Mouse (Mus musculus) midbrain, embryonic 14.5 days (tissue): ENCODE measurements around the gene Rasgrf1. TPM values are rescaled to one million over a fixed set of nuclear protein-coding genes. Genes with fewer than 3 reads are reported as not detected.

Experiments
- ATAC-seq: fragments of 200-750 bp; cut with Nextera tagmentation; 2 replicates; pipeline ENCODE4 v1.8.0; 2017; ENCODE audit warnings: moderate number of reproducible peaks, moderate library complexity; ENCODE audit not compliant: low FRiP score, low TSS enrichment
- DNase-seq: peaks from one replicate; pipeline ENCODE4 v3.0.0-alpha.2; 2015
- H3K27ac ChIP-seq: fragments of 300-500 bp; sonication (generic); replicated peaks from 2 replicates; pipeline ENCODE4 v1.5.1; 2014; ENCODE audit warnings: mild to moderate bottlenecking, low read depth, low read length, moderate library complexity
- H3K27me3 ChIP-seq: fragments of 300-500 bp; sonication (generic); 2 replicates; pipeline ENCODE4 v1.6.1; 2014; ENCODE audit warnings: low read length, control low read depth, mixed read lengths; ENCODE audit not compliant: control insufficient read depth, insufficient read depth
- H3K36me3 ChIP-seq: fragments of 300-500 bp; sonication (generic); 2 replicates; pipeline ENCODE4 v1.6.1; 2014; ENCODE audit warnings: low read length, control low read depth; ENCODE audit not compliant: control insufficient read depth, insufficient read depth
- H3K4me1 ChIP-seq: fragments of 300-500 bp; sonication (generic); 2 replicates; pipeline ENCODE4 v1.6.1; 2014; ENCODE audit warnings: mild to moderate bottlenecking, antibody characterized with exemption, low read length, control low read depth; ENCODE audit not compliant: control insufficient read depth, insufficient read depth
- H3K4me2 ChIP-seq: fragments of 300-500 bp; sonication (generic); 2 replicates; pipeline ENCODE4 v1.6.1; 2014; ENCODE audit warnings: mild to moderate bottlenecking, low read length, moderate library complexity
- H3K4me3 ChIP-seq: fragments of 300-500 bp; sonication (generic); replicated peaks from 2 replicates; pipeline ENCODE4 v1.5.1; 2014; ENCODE audit warnings: low read depth, low read length
- H3K9ac ChIP-seq: fragments of 300-500 bp; sonication (generic); replicated peaks from 2 replicates; pipeline ENCODE4 v1.6.1; 2014; ENCODE audit warnings: mild to moderate bottlenecking, low read length, moderate library complexity
- H3K9me3 ChIP-seq: fragments of 300-500 bp; sonication (generic); 2 replicates; pipeline ENCODE4 v1.6.1; 2016; ENCODE audit warnings: low read length, control low read depth, mixed read lengths; ENCODE audit not compliant: control insufficient read depth
- WGBS: fragments of 180-500 bp; shearing (Covaris S2); extraction: QIAGEN DNeasy Blood & Tissue Kit; methylation state at CpG from one replicate; pipeline ENCODE4 v1.1.7; 2014; 5-methylcytosine and 5-hydroxymethylcytosine counted together
- polyA plus RNA-seq: library from polyadenylated mRNA; unstranded; fragments of >200 nt; fragmentation: Nextera tagmentation; extraction: Ambion mirVana; gene quantifications from 2 replicates; pipeline ENCODE4 v1.2.1, GENCODE M21; 2014

Rasgrf1 gene
- polyA plus RNA-seq, 1 experiment from 2014 or later: 3.5 TPM

DNA sequence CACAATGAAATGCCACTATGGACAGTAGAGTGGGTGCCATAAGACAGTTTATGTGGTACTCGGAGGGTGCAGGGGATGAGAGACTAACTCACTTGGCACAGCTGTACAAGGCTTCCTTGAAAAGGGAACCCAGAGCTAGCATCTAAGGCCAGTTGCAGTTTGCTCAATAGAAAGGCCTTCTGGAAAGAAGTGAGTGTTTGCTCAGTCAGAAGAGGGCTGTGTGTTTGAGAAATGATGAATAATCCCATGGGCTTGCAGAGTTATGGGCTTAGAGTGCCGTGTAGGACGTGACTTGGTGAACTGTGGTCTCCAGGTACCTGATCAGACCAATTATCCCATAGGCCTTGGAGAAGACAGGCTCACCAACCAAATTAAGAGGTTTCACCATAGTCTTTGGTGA is 78.3 kb downstream of the Rasgrf1 start:
- ATAC-seq: no peak
- Histone ChIP-seq H3K9ac (no peak overlapping the region), H3K9me3 (no peaks in the 10 kb centered on the region), H3K4me2 (no peak overlapping the region), H3K4me1 (no peaks in the 10 kb centered on the region), H3K36me3 (no peaks in the 10 kb centered on the region), H3K4me3 (no peak overlapping the region), H3K27me3 (no peaks in the 10 kb centered on the region), H3K27ac (no peak overlapping the region)
- no peak for DNase-seq
- WGBS: 86% methylated on average over 3 of the region's 3 CpGs

- no peak overlapping the region for H3K4me3 ChIP-seq
Measured at GRCm38 (mm10) chr9:89988811-89989528, 79.3 kb downstream of the Rasgrf1 start.

GRCm38 (mm10) chr9:90006432-90006831 is 96.7 kb downstream of the Rasgrf1 start:
- no peak overlapping the region for H3K27ac ChIP-seq
- no peaks in the 10 kb centered on the region for H3K36me3 ChIP-seq
- H3K4me3 ChIP-seq: no peak overlapping the region
- H3K4me2 ChIP-seq: no peak overlapping the region
- H3K9me3 ChIP-seq: no peaks in the 10 kb centered on the region
- no peak for ATAC-seq
- 91% methylated on average over 3 of the region's 3 CpGs for WGBS
- no peak overlapping the region for H3K9ac ChIP-seq
- no peaks in the 10 kb centered on the region for H3K4me1 ChIP-seq
- DNase-seq: no peak
- no peaks in the 10 kb centered on the region for H3K27me3 ChIP-seq

More at GRCm38 (mm10) chr9:89988811-89989528, 79.3 kb downstream of the Rasgrf1 start:
- no peak overlapping the region for H3K9ac ChIP-seq
- no peak overlapping the region for H3K4me2 ChIP-seq
- H3K4me1 ChIP-seq: no peaks in the 10 kb centered on the region
- DNase-seq: no peak
- no peak overlapping the region for H3K27ac ChIP-seq
- H3K36me3 ChIP-seq: no peaks in the 10 kb centered on the region
- ATAC-seq: no peak
- no peaks in the 10 kb centered on the region for H3K27me3 ChIP-seq
- no peaks in the 10 kb centered on the region for H3K9me3 ChIP-seq
- 94% methylated on average over 10 of the region's 10 CpGs for WGBS

GRCm38 (mm10) chr9:90007094-90007493 is 97.4 kb downstream of the Rasgrf1 start:
- no peak for DNase-seq
- H3K36me3 ChIP-seq: no peaks in the 10 kb centered on the region
- no peaks in the 10 kb centered on the region for H3K9me3 ChIP-seq
- no peak overlapping the region for H3K4me2 ChIP-seq
- no peak for ATAC-seq
- H3K9ac ChIP-seq: no peak overlapping the region
- no peak overlapping the region for H3K4me3 ChIP-seq
- no peaks in the 10 kb centered on the region for H3K4me1 ChIP-seq
- WGBS: 23% methylated on average over 2 of the region's 2 CpGs
- H3K27me3 ChIP-seq: no peaks in the 10 kb centered on the region
- H3K27ac ChIP-seq: no peak overlapping the region

- DNase-seq: no peak
- H3K9ac ChIP-seq: no peak overlapping the region
- peak; percentile 7; the same call in 1 of the 2 replicates for ATAC-seq
- no peak overlapping the region for H3K27ac ChIP-seq
- H3K4me1 ChIP-seq: no peaks in the 10 kb centered on the region
- H3K4me3 ChIP-seq: no peak overlapping the region
- no peaks in the 10 kb centered on the region for H3K9me3 ChIP-seq
- H3K27me3 ChIP-seq: no peaks in the 10 kb centered on the region
- H3K36me3 ChIP-seq: no peaks in the 10 kb centered on the region
- no peak overlapping the region for H3K4me2 ChIP-seq
- WGBS: 90% methylated on average over 6 of the region's 6 CpGs
Measured at GRCm38 (mm10) chr9:90008138-90008537, 98.4 kb downstream of the Rasgrf1 start.

DNA sequence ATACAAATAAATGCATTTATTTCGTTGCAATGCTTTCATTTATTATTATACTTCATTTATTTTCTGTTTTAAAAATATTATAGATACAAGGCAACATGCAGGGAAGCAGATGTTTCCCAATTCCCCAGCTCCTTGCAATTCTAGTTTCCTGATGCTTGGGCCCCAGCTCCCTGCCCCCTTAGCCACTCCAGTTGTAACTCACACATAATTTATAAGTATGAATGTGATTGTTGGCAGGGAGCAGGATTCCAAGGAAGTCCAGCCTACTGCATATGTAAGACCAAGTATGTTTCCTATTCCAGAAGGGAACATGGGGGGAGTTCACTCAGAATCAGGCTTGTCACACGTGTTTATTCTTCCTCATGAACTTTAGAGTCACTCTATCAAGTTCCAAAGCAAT is 102.1 kb downstream of the Rasgrf1 start:
- Histone ChIP-seq H3K9me3 (no peaks in the 10 kb centered on the region), H3K36me3 (no peaks in the 10 kb centered on the region), H3K27ac (no peak overlapping the region), H3K27me3 (no peaks in the 10 kb centered on the region), H3K4me2 (no peak overlapping the region), H3K9ac (no peak overlapping the region), H3K4me3 (no peak overlapping the region), H3K4me1 (no peaks in the 10 kb centered on the region)
- no peak for DNase-seq
- no peak for ATAC-seq
- WGBS: 58% methylated on average over 2 of the region's 2 CpGs

DNA sequence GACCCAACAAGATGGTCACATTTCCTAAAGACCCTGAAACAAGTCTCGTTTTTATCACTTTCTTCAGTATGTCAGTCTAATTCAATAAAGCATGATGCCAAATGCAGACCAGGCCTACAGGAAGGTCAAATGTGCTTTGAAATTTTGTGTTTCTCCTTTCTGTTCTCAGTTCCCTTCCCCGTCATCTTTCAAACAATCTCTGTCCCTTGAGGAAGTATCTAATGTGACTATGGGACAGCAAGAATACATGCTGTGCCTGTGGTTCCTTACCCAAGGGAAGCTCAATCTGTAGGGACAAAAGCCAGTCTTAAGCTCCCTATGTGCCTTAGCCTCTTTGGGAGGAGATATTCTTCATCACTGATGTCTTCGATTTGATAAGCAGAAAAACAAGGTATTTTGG is 104.9 kb downstream of the Rasgrf1 start:
- H3K36me3 ChIP-seq: no peaks in the 10 kb centered on the region
- H3K4me2 ChIP-seq: no peak overlapping the region
- H3K27me3 ChIP-seq: no peaks in the 10 kb centered on the region
- no peak overlapping the region for H3K9ac ChIP-seq
- no peaks in the 10 kb centered on the region for H3K4me1 ChIP-seq
- DNase-seq (no peak), ATAC-seq (no peak)
- H3K9me3 ChIP-seq: no peaks in the 10 kb centered on the region
- 92% methylated on average over 3 of the region's 3 CpGs for WGBS
- no peak overlapping the region for H3K27ac ChIP-seq
- H3K4me3 ChIP-seq: no peak overlapping the region

DNA sequence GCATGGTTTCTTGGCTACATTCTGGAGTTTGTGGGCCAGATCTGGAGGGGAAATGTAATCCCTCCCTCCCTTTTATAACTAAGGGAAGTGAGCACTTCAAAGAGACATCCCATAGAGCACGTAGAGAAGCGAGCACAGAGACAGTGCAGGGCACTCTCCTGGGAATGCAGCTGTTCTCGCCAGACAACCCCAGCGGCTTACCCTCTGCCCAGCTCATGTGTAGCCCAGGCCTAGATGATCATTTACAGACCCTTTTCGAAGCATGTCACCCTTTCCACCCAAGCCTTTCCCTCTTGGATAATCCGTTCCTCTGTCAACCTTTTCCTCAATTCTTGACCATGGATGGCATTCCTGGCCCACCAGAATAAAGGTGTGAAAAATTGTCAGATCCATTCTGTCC is 106.5 kb downstream of the Rasgrf1 start:
- Histone ChIP-seq H3K4me3 (no peak overlapping the region), H3K27ac (no peak overlapping the region), H3K9me3 (no peaks in the 10 kb centered on the region), H3K36me3 (no peaks in the 10 kb centered on the region), H3K9ac (no peak overlapping the region), H3K27me3 (no peaks in the 10 kb centered on the region), H3K4me2 (no peak overlapping the region), H3K4me1 (no peaks in the 10 kb centered on the region)
- 88% methylated on average over 6 of the region's 6 CpGs for WGBS
- DNase-seq (no peak), ATAC-seq (no peak)

DNA sequence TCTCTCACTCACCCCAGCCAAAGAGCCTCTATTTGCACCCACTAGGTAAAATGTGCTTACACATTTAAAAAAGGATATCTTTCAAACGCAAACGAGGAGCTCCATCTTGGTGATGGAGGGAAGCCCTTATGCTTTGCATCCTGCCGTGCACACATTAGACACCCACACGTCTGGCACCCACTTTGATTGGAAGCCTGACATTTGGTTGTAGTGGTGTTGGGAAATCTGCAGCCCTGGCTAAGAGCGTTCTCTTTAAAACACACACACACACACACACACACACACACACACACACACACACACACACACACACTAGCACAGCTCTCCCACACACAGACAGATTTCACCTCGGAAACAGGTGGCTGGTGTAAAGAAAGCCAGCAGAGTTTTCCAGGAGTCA is 111.2 kb downstream of the Rasgrf1 start:
- no peak overlapping the region for H3K27ac ChIP-seq
- no peaks in the 10 kb centered on the region for H3K4me1 ChIP-seq
- H3K9ac ChIP-seq: no peak overlapping the region
- H3K4me3 ChIP-seq: no peak overlapping the region
- H3K9me3 ChIP-seq: no peaks in the 10 kb centered on the region
- H3K27me3 ChIP-seq: no peaks in the 10 kb centered on the region
- ATAC-seq (no peak), DNase-seq (no peak)
- H3K36me3 ChIP-seq: no peaks in the 10 kb centered on the region
- no peak overlapping the region for H3K4me2 ChIP-seq
- WGBS: 88% methylated on average over 6 of the region's 6 CpGs
